Mouse (Mus musculus): ENCODE measurements around the gene Isg20.

DNA sequence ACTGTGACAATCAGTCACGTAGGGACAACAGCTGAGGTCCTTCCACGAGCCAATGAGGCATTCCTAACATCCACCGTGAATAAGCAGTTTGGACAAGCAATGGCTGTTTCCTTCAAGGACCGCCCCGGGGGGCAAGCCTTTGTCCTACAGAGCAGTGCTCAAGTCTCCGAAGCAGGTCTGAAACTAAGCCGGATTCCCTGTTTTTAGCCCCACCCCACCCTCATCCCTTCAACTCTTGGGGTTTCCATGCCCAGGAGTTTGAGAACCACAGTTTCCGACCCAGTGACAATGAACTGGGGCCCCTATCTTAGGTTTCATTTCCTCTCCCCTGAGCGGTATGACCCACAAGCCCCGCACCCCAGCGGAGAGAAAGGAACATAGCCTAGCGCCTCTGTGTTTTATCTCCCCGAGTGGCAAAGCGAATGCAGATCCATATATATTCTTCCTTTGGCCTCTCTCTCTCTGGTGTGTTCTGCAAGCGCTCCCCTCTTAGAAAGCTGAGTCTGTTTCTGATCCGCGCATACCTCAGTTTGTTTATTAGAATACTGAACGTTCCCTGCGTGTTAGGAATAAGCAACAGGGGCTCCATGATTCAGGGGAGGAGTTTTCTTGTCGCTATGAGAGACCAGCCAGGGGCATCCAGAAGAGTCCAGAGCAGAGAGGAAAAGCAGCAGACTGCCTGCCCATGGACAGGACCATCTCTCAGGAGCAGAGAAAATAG, 811 bp upstream of the Isg20 start:
- TF ChIP-seq POLR2A (IDR thresholded peaks at IDR 0.05; ENCODE audit: borderline replicate concordance, insufficient read depth, low read length) (no peak), CTCF (IDR thresholded peaks at IDR 0.05; ENCODE audit: borderline replicate concordance, insufficient read depth, low read depth, low read length) (no peak)
